Mouse (Mus musculus): Measurements from ENCODE around the gene Srsf10.

Gene Srsf10

DNA sequence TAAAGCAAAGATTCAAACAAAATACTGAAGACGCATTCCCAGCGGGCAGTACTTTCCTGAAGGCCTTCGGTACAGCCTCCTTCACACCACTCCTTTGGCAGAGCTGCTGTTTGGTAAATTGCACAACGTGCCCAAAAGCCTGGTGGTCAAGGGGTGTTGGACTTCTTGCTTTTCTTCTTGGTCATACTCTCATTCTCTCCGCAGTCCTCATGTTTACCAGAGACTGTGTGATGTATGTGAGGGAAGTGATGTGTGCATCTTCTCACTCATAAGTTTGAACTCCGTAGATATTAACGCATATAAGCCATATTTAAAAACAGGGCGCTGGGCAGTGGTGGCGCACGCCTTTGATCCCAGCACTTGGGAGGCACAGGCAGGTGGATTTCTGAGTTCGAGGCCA, 917 bp upstream of the Srsf10 start:
- in situ Hi-C loops (cut with MboI; ENCODE audit: unreplicated experiment in 2 of 2) = loop anchor here in 1 of 2 experiments (10.0 kb wide), 1 partner anchor 930 kb away; the partner anchor contains the start of gene Rsrp1

- in situ Hi-C loops (cut with MboI; ENCODE audit: unreplicated experiment in 2 of 2) = loop anchor here in 1 of 2 experiments (10.0 kb wide), 1 partner anchor 930 kb away; the partner anchor contains the start of gene Rsrp1
These were observed 467 bp upstream of the Srsf10 start for GRCm38 (mm10) chr4:135855080-135855479.

DNA sequence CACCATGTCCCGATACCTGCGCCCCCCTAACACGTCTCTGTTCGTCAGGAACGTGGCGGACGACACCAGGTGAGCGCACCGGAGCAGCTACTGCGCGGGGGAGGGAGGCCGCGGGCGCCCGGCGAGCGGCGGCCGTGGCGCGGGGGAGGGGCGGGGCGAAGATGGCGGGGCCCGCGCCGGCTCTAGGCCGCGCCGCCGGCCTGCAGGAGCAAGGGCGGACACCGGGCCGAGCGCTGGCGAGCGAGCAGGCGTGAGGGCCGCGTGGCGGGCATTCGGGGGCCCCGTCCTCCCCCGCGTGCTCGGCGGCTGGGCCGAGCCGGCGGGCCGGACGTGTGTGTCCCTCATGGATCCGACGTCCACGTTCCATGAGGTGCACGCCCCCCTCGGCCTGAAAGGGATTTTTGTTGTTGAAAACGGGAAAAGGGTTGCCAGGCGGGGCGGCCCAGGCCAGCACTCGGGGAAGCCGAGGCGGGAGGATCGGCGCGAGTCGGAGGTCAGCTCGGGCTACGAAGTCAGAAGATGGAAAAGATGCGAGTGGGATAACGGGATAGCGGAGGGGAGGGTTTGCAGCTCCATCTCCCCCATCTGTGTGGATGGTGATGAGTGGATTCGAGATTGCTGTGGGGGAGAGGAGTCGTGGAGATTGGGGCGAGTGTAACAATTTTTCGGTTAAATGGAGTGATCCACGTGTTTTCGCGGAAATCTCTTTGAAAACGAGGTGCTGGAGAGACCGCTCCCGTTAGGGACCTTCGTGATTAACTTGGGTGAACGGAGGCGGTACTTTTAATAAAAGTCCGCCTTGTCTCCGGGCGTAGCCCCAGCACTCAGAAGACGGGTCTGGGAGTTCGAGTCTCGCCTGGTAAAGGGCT, 910 bp downstream of the Srsf10 start:
- in situ Hi-C loops (cut with MboI; ENCODE audit: unreplicated experiment in 2 of 2) = loop anchor here in 1 of 2 experiments (10.0 kb wide), 1 partner anchor 932 kb away; the partner anchor contains the start of gene Rsrp1

GRCm38 (mm10) chr4:135857597-135858186, 2.1 kb downstream of the Srsf10 start:
- in situ Hi-C loops (cut with MboI; ENCODE audit: unreplicated experiment in 2 of 2) = loop anchor here in 1 of 2 experiments (10.0 kb wide), 1 partner anchor 933 kb away; the partner anchor contains the start of gene Rsrp1

DNA sequence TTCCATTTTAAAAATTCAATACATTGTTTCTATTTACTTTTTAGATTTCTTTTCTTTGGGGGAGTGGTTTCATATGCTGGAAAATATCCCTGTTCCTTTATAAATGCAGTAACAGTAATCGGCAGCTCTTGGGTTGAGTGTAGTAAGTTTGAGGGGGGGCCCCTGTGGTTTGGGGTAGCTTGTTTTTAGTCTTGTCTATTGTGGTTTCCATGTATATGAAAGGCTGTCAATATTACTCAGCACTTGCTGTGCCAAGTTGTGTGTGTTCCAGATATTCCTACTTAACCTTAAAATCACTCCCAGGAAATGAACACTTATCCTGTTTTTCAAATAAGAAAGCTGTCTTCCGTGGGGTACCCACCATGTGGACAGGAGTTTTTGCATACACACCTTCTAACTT, 13.4 kb downstream of the Srsf10 start:
- in situ Hi-C loops (cut with MboI; ENCODE audit: unreplicated experiment in 2 of 2) = no loop called here

DNA sequence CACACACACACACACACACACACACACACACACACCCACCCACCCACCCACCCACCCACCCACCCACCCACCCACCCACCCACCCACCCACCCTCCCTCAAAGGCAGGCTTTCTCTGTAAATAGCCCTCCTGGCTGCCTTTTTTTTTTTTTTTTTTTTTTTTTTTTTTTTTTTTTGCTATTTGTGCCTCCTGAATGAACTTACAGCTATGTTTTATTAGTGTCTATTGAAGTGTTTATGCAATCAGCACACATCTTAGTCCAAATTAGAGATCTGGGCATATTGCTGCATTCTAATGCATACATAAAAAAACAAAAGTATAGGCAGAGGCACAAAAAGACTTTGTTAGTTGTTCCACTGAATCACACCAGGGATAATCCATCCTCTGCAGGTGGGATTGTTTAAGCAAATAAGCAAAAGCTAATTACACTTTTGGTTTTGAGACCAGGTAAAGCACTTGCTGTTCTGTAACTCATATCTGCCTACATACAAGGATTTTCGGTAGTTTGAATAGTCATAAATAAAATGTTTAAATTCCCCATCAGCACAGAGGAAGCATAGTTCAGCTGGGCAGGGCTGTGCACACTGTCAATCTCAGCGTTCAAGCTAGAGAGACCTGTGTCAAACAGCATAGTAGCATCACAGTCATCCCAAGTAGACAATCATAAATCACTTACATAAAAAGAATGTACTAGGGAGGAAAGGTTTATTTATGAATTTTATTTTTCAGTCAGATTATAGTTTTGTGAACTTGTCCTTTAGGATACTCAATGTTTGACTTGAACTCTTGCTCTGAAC, 14.9 kb downstream of the Srsf10 start:
- in situ Hi-C loops (cut with MboI; ENCODE audit: unreplicated experiment in 2 of 2) = no loop called here

DNA sequence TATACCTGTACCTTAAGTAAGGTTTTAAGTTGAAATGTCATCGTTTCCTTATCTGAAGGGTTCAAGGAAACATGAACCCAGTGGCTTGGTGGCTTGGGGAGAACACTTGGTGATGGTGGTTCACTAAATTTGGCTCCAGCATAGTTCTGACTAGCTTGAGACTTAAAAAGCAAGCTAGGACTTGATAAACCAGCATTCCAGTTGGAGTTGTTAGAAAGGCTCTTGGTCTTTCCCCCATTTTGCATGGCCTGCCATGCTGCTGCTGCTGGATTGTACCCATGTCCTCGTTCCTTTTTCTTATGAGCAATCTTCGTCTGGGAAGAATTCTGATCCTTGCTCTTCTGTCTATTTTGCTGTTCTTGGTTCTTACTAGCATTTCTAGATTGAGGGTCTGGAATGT, 16.5 kb downstream of the Srsf10 start:
- in situ Hi-C loops (cut with MboI; ENCODE audit: unreplicated experiment in 2 of 2) = no loop called here

- in situ Hi-C loops (cut with MboI; ENCODE audit: unreplicated experiment in 2 of 2) = no loop called here
These were observed 17.2 kb downstream of the Srsf10 start for GRCm38 (mm10) chr4:135872589-135873391.

- in situ Hi-C loops (cut with MboI; ENCODE audit: unreplicated experiment in 2 of 2) = no loop called here
These were observed 18.1 kb downstream of the Srsf10 start, which contains the start of gene Pnrc2 for GRCm38 (mm10) chr4:135873526-135874202. Gene Pnrc2, minus strand, starts transcription at chr4:135873850.

DNA sequence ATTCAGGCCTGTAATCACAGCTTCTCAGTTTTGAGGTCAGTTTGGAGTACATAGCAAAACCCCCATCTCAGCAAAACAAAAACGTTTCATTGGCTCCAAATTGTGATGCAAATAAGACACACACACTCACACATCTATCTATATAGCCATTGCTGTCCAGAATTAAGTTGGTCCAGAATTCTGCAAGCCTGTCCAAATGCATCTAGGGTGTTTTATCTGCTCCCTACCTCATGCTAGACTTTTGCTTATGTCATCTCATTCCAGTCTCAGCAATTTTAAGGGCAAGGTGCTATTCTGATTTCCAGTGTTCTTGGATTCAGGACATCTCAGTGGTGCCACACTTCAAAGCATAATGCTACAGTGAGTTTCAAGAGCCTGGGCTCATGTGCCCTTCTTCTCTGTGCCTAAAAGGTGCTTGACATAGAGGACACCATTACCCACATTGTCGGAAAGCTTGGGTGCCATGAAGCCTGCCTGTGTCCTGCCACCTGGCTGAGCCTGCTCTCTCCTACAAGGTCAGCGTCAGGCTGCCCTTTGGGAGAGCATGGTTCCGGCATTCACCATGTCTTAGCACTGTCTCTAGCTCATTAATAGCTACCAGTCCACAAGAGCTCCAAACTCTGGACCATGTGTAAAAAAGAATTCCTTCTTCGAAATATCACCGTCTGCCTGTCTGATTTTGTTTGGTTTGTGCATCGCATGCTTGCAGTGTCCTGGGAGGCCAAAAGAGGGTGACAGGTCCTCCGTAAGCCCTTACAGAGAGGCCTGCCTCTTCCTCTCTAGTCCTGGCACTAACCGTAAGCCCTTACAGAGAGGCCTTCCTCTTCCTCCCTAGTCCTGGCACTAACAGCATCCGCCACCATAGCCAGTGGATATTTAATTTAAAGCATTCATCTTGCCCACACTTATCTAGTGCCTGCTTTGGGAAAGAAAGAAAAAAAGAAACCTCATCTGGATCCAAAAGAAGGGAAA, 19.3 kb downstream of the Srsf10 start:
- in situ Hi-C loops (cut with MboI; ENCODE audit: unreplicated experiment in 2 of 2) = loop anchor here in 1 of 2 experiments (5.0 kb wide), 1 partner anchor 73 kb away; no protein-coding TSS in a partner anchor

GRCm38 (mm10) chr4:135875546-135875945, 20.0 kb downstream of the Srsf10 start:
- in situ Hi-C loops (cut with MboI; ENCODE audit: unreplicated experiment in 2 of 2) = loop anchor here in 1 of 2 experiments (5.0 kb wide), 1 partner anchor 73 kb away; no protein-coding TSS in a partner anchor

DNA sequence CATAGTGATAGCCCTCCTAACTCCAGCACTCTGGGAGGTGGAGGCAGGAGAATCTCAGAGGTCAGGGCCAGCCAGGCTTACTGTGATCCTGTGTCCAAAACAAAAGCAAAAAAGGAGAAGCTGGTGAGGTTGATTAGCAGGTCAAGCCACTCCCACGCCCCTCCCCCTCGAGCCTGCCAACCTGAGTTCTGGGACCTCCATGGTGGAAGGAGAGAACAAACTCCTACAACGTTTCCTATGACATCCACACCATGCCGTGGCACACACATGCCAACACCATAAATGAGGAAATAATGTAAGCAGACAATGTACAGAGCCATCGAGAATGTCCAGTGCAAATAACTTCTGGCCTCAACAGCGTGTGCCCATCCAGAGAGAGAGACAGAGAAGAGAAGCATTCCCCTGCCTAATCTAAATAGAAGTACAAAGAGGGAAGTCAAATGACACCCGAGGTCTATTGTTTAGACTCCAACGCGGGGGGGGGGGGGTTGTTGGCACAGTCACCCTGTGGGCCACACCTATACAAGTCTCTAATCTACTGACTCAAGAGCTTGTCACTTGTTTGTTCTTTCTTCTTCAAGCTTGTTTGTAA, 20.5 kb downstream of the Srsf10 start:
- in situ Hi-C loops (cut with MboI; ENCODE audit: unreplicated experiment in 2 of 2) = loop anchor here in 1 of 2 experiments (5.0 kb wide), 1 partner anchor 74 kb away; no protein-coding TSS in a partner anchor

DNA sequence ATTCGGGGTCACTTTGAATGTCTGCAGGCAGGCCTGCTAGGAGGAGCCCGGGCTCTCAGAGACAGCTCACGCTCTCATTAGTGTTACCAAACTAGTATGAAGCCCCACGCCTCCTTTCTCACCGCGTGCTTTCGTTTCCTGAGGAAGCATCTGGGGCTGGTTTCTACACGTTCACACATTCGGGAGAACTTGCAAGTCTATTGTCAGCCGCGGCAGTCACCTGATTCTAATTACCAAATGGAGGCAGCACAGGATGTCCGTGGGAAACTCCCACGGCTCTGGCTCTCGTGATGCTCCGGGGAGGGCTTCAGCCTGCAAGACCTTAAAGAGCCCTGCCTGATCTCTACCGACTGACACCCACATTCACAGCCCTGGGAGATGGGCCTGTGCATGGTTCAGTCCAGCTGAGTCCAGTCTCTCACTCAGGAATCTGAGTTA, 21.1 kb downstream of the Srsf10 start:
- in situ Hi-C loops (cut with MboI; ENCODE audit: unreplicated experiment in 2 of 2) = loop anchor here in 1 of 2 experiments (5.0 kb wide), 1 partner anchor 74 kb away; no protein-coding TSS in a partner anchor

DNA sequence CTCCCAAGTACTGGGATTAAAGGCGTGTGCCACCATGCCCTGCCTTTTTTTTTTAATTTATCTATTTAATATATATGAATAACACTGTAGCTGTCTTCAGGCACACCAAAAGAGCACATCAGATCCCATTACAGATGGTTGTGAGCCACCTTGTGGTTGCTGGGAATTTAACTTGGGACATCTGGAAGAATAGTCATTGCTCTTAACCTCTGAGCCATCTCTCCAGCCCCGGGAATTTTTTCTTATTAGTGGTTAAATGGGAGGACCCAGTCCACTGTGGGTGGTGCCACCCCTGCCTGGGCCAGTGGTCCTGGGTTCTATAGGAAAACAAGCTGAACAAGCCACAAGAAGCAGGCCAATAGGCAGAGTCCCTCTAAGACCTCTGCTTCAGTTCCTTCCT, 22.2 kb downstream of the Srsf10 start:
- in situ Hi-C loops (cut with MboI; ENCODE audit: unreplicated experiment in 2 of 2) = loop anchor here in 1 of 2 experiments (5.0 kb wide), 1 partner anchor 75 kb away; no protein-coding TSS in a partner anchor

DNA sequence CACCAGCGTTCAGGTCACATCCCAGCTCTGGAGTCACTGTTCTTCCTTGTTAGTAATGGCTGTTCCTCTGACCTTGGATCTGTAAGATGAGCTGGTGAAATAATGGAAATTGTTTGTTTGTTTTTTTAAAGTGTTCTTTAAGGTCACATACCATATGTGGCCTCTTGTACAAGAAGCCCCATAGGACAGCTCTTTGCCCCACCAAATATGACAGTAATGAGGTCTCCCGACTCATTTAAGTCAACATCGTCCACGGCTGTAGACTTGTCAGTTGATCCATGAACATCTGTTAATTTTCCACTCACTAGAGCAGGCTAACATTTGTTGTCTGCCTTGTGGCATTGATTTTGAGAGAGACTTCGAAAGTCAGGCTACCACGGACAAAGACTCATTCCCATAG, 23.5 kb downstream of the Srsf10 start:
- in situ Hi-C loops (cut with MboI; ENCODE audit: unreplicated experiment in 2 of 2) = loop anchor here in 1 of 2 experiments (5.0 kb wide), 1 partner anchor 77 kb away; no protein-coding TSS in a partner anchor

DNA sequence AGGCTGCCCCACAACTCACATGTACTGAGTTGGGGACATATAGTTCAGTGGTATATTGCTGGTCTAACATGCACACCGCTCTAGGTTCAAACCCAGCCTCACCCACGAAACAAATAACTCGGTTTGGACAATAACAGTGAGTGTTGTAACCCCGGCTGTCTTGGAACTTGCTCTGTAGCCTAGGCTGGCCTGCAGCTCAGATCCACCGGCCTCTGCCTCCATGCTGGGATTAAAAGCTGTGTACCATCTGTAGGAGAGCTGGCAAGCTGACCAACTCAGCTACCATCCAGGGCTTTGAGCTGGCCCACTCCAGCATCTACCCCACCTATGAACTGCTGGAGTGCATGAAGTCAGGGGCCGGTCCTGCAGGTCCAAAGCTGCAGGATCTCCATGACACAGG, 24.5 kb downstream of the Srsf10 start:
- in situ Hi-C loops (cut with MboI; ENCODE audit: unreplicated experiment in 2 of 2) = loop anchor here in 1 of 2 experiments (5.0 to 10.0 kb wide), 2 partner anchors 37 to 275 kb away; no protein-coding TSS in a partner anchor

- in situ Hi-C loops (cut with MboI; ENCODE audit: unreplicated experiment in 2 of 2) = loop anchor here in 1 of 2 experiments (5.0 to 10.0 kb wide), 2 partner anchors 37 to 274 kb away; no protein-coding TSS in a partner anchor
These were observed 25.0 kb downstream of the Srsf10 start for GRCm38 (mm10) chr4:135880576-135880975.

All from v-Abl transformed pro-B cells (cell line).